Comparison of ENCODE assay signal across 14 mouse cellular contexts in genomic region chr7:79058546-79058945, GRCm38 (mm10). TPM values are rescaled to one million over a fixed set of nuclear protein-coding genes. Genes with fewer than 3 reads are reported as not detected.
A peak's percentile ranks its signal among the peaks of the same experiment; 100 is the strongest.
DNase-seq lines count a peak whose midpoint lies in the region; ATAC-seq and TF ChIP-seq lines count a peak whose summit lies in the region.
"Had no signal": no experiment of that assay in that cellular context is flagged by ENCODE, and none has a peak within 500 bp of the region (broad histone marks: within the 10 kb centered on the region; RNA-seq: fewer than 3 reads in every experiment).

No protein-coding gene starts in this region.

- peak; percentile 40 for TF ChIP-seq CTCF in left cerebral cortex, adult 2 months (IDR thresholded peaks at IDR 0.05)

- intact Hi-C loops in left cerebral cortex, adult 2 months (cut with DNase I), result no loop called here
- intact Hi-C loops in left cerebral cortex, postnatal 10 days (cut with DNase I), result no loop called here

- no peak overlapping the region for H3K4me3 ChIP-seq in left cerebral cortex, adult 2 months
- H3K4me3 ChIP-seq: embryonic facial prominence, embryonic 15.5 days; hindbrain, embryonic 10.5 days; kidney, embryonic 15.5 days; limb, embryonic 15.5 days had no signal

- no peak overlapping the region for H3K27ac ChIP-seq in left cerebral cortex, adult 2 months
- H3K27ac ChIP-seq: embryonic facial prominence, embryonic 15.5 days; hindbrain, embryonic 10.5 days; kidney, embryonic 15.5 days; limb, embryonic 15.5 days; macrophage had no signal

- ATAC-seq in CD4-positive, CD25-positive, alpha-beta regulatory T cell, adult 4 months, result no peak
- ATAC-seq in erythroid progenitor cell, adult 5-6 weeks (replicated peaks; ENCODE audit: low FRiP score, poor library complexity, severe bottlenecking), result no peak; the same call in 1 of the 2 replicates

- DNase-seq in CD4-positive, CD25-positive, alpha-beta regulatory T cell, adult 2 months (ENCODE audit: low read depth, low spot score), result peak; percentile 5
- no peak for DNase-seq in left cerebral cortex, adult 2 months (ENCODE audit: extremely low spot score in 1 of 2, low spot score in 2 of 2)
- DNase-seq in left cerebral cortex, postnatal 10 days (ENCODE audit: extremely low spot score in 1 of 2, low spot score in 2 of 2), result no peak
- peak; percentile 24 for DNase-seq in A20 (ENCODE audit: low read depth, low spot score)
- DNase-seq in adrenal gland, postnatal 25 days, result peak; percentile 37
- DNase-seq in frontal cortex, postnatal 10 days (ENCODE audit: low spot score in 2 of 2), result no peak
- DNase-seq: cerebellum, adult 11-12 months had no signal

RNA-seq across cellular contexts. Expression of gene Acan, which starts 5.3 kb away (rescaled TPM):
- not detected for polyA plus RNA-seq in CD4-positive, CD25-positive, alpha-beta regulatory T cell, adult 4 months (2017; shearing (Covaris generic))
- total RNA-seq in left cerebral cortex, adult 2 months (2021), result 1 to 10 TPM; 3.2 to 5.8 TPM
- 1 to 10 TPM; 3.3 to 3.6 TPM for total RNA-seq in left cerebral cortex, postnatal 10 days (2021)
- total RNA-seq in adrenal gland, postnatal 25 days (2021), result 1.2 TPM in 2 replicates
- not detected in 2 replicates for total RNA-seq in erythroid progenitor cell, adult 5-6 weeks (2015; ENCODE audit: low replicate concordance)
- not detected in 2 replicates for total RNA-seq in erythroid progenitor cell, adult 5-6 weeks (2017; ENCODE audit: low replicate concordance)
- polyA plus RNA-seq: macrophage had no signal

Comparison
In these comparisons a context has a peak if more than half of its experiments do, and no peak if none do; other contexts are left out.
1. DNase-seq: peak in CD4-positive, CD25-positive, alpha-beta regulatory T cell, adult 2 months (single experiment), A20 (single experiment) and adrenal gland, postnatal 25 days (single experiment); none in left cerebral cortex, adult 2 months (0 of 2), left cerebral cortex, postnatal 10 days (0 of 2) and frontal cortex, postnatal 10 days (0 of 2).